Mouse (Mus musculus) embryonic facial prominence, embryonic 15.5 days (tissue): ENCODE measurements at regions not wholly inside any gene's neighbourhood (a gene's known extent, or its start where the extent isn't known, plus 50 kb on each side); places are given as distances from the start of the nearest gene placed in this dataset.
"Not testable (repeated sequence)": the region's sequence is repeated elsewhere in the genome, so short reads cannot be mapped to it uniquely, and the experiment has no call there.

Experiments
- ATAC-seq: fragments of 200-750 bp; cut with Nextera tagmentation; 2 replicates; pipeline ENCODE4 v1.8.0; 2017; ENCODE audit warnings: low read depth, moderate TSS enrichment; ENCODE audit not compliant: insufficient number of reproducible peaks, low FRiP score, low TSS enrichment
- H3K27ac ChIP-seq: fragments of 300-500 bp; sonication (generic); replicated peaks from 2 replicates; pipeline ENCODE4 v1.5.1; 2015; ENCODE audit warnings: mild to moderate bottlenecking, inconsistent platforms
- H3K27me3 ChIP-seq: fragments of 300-500 bp; sonication (generic); 2 replicates; pipeline ENCODE4 v1.6.1; 2015; ENCODE audit warnings: inconsistent platforms
- H3K36me3 ChIP-seq: fragments of 300-500 bp; sonication (generic); 2 replicates; pipeline ENCODE4 v1.6.1; 2015; ENCODE audit warnings: mild to moderate bottlenecking, inconsistent platforms
- H3K4me1 ChIP-seq: fragments of 300-500 bp; sonication (generic); 2 replicates; pipeline ENCODE4 v1.6.1; 2015; ENCODE audit warnings: inconsistent platforms
- H3K4me2 ChIP-seq: fragments of 300-500 bp; sonication (generic); replicated peaks from 2 replicates; pipeline ENCODE4 v1.6.1; 2015; ENCODE audit warnings: mild to moderate bottlenecking, inconsistent platforms
- H3K4me3 ChIP-seq: fragments of 300-500 bp; sonication (generic); replicated peaks from 2 replicates; pipeline ENCODE4 v1.5.1; 2015; ENCODE audit warnings: mild to moderate bottlenecking, inconsistent platforms
- H3K9ac ChIP-seq: fragments of 300-500 bp; sonication (generic); 2 replicates; pipeline ENCODE4 v1.6.1; 2015; ENCODE audit warnings: inconsistent platforms
- H3K9me3 ChIP-seq: fragments of 300-500 bp; sonication (generic); replicated peaks from 2 replicates; pipeline ENCODE4 v1.6.1; 2016; ENCODE audit warnings: inconsistent platforms
- WGBS: fragments of 180-500 bp; shearing (Covaris S2); methylation state at CpG from one replicate; pipeline ENCODE4 v1.1.7; 2015; 5-methylcytosine and 5-hydroxymethylcytosine counted together

GRCm38 (mm10) chr3:82250796-82251261 lies 105.2 kb upstream of the Gucy1a1 start:
- Histone ChIP-seq H3K36me3 (no peaks in the 10 kb centered on the region), H3K4me2 (no peak overlapping the region), H3K4me3 (no peak overlapping the region), H3K27ac (peak overlapping the region; percentile 45; the same call in 1 of the 2 replicates), H3K9me3 (no peaks in the 10 kb centered on the region), H3K4me1 (peaks cover 7% of the 10 kb centered on the region; the same call in 1 of the 2 replicates), H3K27me3 (no peaks in the 10 kb centered on the region), H3K9ac (no peak overlapping the region)
- 33% methylated on average over 3 of the region's 3 CpGs for WGBS
- ATAC-seq: no peak

- peaks cover 7% of the 10 kb centered on the region; the same call in 1 of the 2 replicates for H3K4me1 ChIP-seq
- no peak for ATAC-seq
- H3K27ac ChIP-seq: peak overlapping the region; percentile 45; the same call in 1 of the 2 replicates
- 17% methylated on average over 6 of the region's 6 CpGs for WGBS
- no peak overlapping the region for H3K4me2 ChIP-seq
- no peak overlapping the region for H3K9ac ChIP-seq
- H3K4me3 ChIP-seq: no peak overlapping the region
- H3K27me3 ChIP-seq: no peaks in the 10 kb centered on the region
- no peaks in the 10 kb centered on the region for H3K36me3 ChIP-seq
- no peaks in the 10 kb centered on the region for H3K9me3 ChIP-seq
These were observed 104.6 kb upstream of the Gucy1a1 start for GRCm38 (mm10) chr3:82249968-82250795.

GRCm38 (mm10) chr3:82236377-82237057 lies 90.9 kb upstream of the Gucy1a1 start:
- 71% methylated on average over 2 of the region's 2 CpGs for WGBS
- H3K36me3 ChIP-seq: no peaks in the 10 kb centered on the region
- H3K9ac ChIP-seq: no peak overlapping the region
- H3K9me3 ChIP-seq: no peaks in the 10 kb centered on the region
- no peaks in the 10 kb centered on the region for H3K4me1 ChIP-seq
- H3K27me3 ChIP-seq: no peaks in the 10 kb centered on the region
- no peak overlapping the region for H3K4me2 ChIP-seq
- no peak overlapping the region for H3K4me3 ChIP-seq
- no peak overlapping the region for H3K27ac ChIP-seq
- no peak for ATAC-seq

- H3K27ac ChIP-seq: no peak overlapping the region
- H3K36me3 ChIP-seq: no peaks in the 10 kb centered on the region
- no peak overlapping the region for H3K9ac ChIP-seq
- H3K9me3 ChIP-seq: no peaks in the 10 kb centered on the region
- no peaks in the 10 kb centered on the region for H3K27me3 ChIP-seq
- H3K4me1 ChIP-seq: no peaks in the 10 kb centered on the region
- H3K4me2 ChIP-seq: no peak overlapping the region
- no peak overlapping the region for H3K4me3 ChIP-seq
- ATAC-seq: no peak
These were observed 88.7 kb upstream of the Gucy1a1 start for GRCm38 (mm10) chr3:82234306-82234705.

GRCm38 (mm10) chr3:82223379-82223778 lies 77.8 kb upstream of the Gucy1a1 start:
- Histone ChIP-seq H3K9me3 (no peaks in the 10 kb centered on the region), H3K27me3 (no peaks in the 10 kb centered on the region), H3K27ac (no peak overlapping the region), H3K36me3 (no peaks in the 10 kb centered on the region), H3K4me2 (no peak overlapping the region), H3K9ac (no peak overlapping the region), H3K4me3 (no peak overlapping the region), H3K4me1 (no peaks in the 10 kb centered on the region)
- WGBS: 76% methylated on average over 1 of the region's 1 CpGs
- no peak for ATAC-seq

- no peak for ATAC-seq
- no peak overlapping the region for H3K9ac ChIP-seq
- H3K4me3 ChIP-seq: no peak overlapping the region
- H3K4me1 ChIP-seq: no peaks in the 10 kb centered on the region
- no peak overlapping the region for H3K4me2 ChIP-seq
- no peak overlapping the region for H3K27ac ChIP-seq
- no peaks in the 10 kb centered on the region for H3K9me3 ChIP-seq
- H3K27me3 ChIP-seq: no peaks in the 10 kb centered on the region
- 49% methylated on average over 1 of the region's 1 CpGs for WGBS
- H3K36me3 ChIP-seq: no peaks in the 10 kb centered on the region
These were observed 76.3 kb upstream of the Gucy1a1 start for GRCm38 (mm10) chr3:82221924-82222323.

- not testable (repeated sequence) for H3K4me2 ChIP-seq, H3K4me3 ChIP-seq, ATAC-seq, H3K27me3 ChIP-seq, H3K4me1 ChIP-seq, H3K36me3 ChIP-seq, H3K27ac ChIP-seq, H3K9me3 ChIP-seq, H3K9ac ChIP-seq
- 65% methylated on average over 1 of the region's 1 CpGs for WGBS
These were observed 73.8 kb upstream of the Gucy1a1 start for GRCm38 (mm10) chr3:82219192-82219885.

GRCm38 (mm10) chr3:82214566-82215465 lies 69.2 kb upstream of the Gucy1a1 start:
- no peaks in the 10 kb centered on the region for H3K9me3 ChIP-seq
- no peak overlapping the region for H3K4me2 ChIP-seq
- no peak overlapping the region for H3K9ac ChIP-seq
- H3K27ac ChIP-seq: no peak overlapping the region
- 64% methylated on average over 6 of the region's 6 CpGs for WGBS
- no peak overlapping the region for H3K4me3 ChIP-seq
- no peak for ATAC-seq
- no peaks in the 10 kb centered on the region for H3K36me3 ChIP-seq
- H3K27me3 ChIP-seq: no peaks in the 10 kb centered on the region
- H3K4me1 ChIP-seq: no peaks in the 10 kb centered on the region

- 85% methylated on average over 5 of the region's 5 CpGs for WGBS
- Histone ChIP-seq H3K4me1 (no peaks in the 10 kb centered on the region), H3K9ac (no peak overlapping the region), H3K4me2 (no peak overlapping the region), H3K27me3 (no peaks in the 10 kb centered on the region), H3K27ac (no peak overlapping the region), H3K9me3 (no peaks in the 10 kb centered on the region), H3K36me3 (no peaks in the 10 kb centered on the region), H3K4me3 (no peak overlapping the region)
- ATAC-seq: no peak
These were observed 61.7 kb upstream of the Gucy1a1 start for GRCm38 (mm10) chr3:82207321-82207720.
